Mouse (Mus musculus): ENCODE measurements around the gene Lipe. TPM values are rescaled to one million over a fixed set of nuclear protein-coding genes. Genes with fewer than 3 reads are reported as not detected.

Lipe gene
- polyA plus RNA-seq, 1 experiment from 2014 or later, result 9.1 TPM

DNA sequence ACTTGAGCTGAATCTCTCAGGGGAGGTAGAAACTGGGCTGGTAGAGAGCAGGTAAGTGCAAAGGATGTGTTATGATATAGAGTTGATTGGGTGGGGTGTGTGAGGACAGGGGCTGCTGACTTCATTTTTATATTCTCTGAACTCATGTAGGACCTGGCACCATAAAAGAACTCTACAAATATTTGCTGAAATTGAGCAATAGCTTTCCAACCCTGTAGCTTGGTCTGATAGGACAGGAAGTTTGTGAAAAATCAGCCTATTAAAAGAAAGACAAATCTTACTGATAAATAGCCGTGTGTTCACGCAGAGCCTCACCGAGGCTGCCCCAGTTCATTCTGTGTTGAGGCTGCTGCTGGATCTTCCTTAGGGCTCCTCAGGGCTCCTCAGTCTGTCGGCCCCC, 21.4 kb upstream of the Lipe start:
- ATAC-seq, result no peak
- Histone ChIP-seq H3K27me3 (replicated peaks; ENCODE audit: control insufficient read depth, insufficient read depth, low read length) (no peaks in the 10 kb centered on the region), H3K4me3 (ENCODE audit: low read length) (no peak overlapping the region), H3K27ac (ENCODE audit: low read length) (no peak overlapping the region), H3K4me1 (ENCODE audit: control insufficient read depth, insufficient read depth, low read length) (no peaks in the 10 kb centered on the region), H3K9me3 (ENCODE audit: control insufficient read depth, low read length) (no peaks in the 10 kb centered on the region), H3K9ac (ENCODE audit: low read depth, low read length) (no peak overlapping the region), H3K36me3 (ENCODE audit: control insufficient read depth, insufficient read depth, low read length) (no peaks in the 10 kb centered on the region), H3K4me2 (ENCODE audit: low read depth, low read length) (no peak overlapping the region)
- WGBS, result 65% methylated on average over 4 of the region's 4 CpGs

DNA sequence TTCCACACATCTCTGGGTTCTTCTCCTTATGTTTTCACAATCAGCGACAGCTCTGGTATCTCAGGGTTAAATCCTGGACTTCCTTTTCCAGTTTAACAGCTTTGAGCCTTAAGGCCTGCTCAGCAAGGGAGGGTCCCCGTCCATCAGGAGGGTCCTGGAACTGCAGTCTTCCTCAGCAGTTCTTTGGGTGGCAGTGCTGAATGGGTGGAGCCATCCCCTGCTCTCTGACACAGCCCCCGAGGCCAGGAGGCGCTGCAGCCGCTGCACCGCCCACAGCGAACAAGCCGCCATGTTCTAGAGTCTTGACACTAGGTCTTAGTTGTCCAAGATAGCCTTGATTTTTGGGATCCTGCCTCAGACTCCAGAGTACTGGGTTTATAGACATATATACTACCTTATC, 21.0 kb upstream of the Lipe start:
- Histone ChIP-seq H3K9ac (ENCODE audit: low read depth, low read length) (no peak overlapping the region), H3K27me3 (replicated peaks; ENCODE audit: control insufficient read depth, insufficient read depth, low read length) (no peaks in the 10 kb centered on the region), H3K4me1 (ENCODE audit: control insufficient read depth, insufficient read depth, low read length) (no peaks in the 10 kb centered on the region), H3K36me3 (ENCODE audit: control insufficient read depth, insufficient read depth, low read length) (no peaks in the 10 kb centered on the region), H3K4me3 (ENCODE audit: low read length) (no peak overlapping the region), H3K27ac (ENCODE audit: low read length) (no peak overlapping the region), H3K4me2 (ENCODE audit: low read depth, low read length) (no peak overlapping the region), H3K9me3 (ENCODE audit: control insufficient read depth, low read length) (no peaks in the 10 kb centered on the region)
- no peak for ATAC-seq
- WGBS, result 76% methylated on average over 8 of the region's 8 CpGs

DNA sequence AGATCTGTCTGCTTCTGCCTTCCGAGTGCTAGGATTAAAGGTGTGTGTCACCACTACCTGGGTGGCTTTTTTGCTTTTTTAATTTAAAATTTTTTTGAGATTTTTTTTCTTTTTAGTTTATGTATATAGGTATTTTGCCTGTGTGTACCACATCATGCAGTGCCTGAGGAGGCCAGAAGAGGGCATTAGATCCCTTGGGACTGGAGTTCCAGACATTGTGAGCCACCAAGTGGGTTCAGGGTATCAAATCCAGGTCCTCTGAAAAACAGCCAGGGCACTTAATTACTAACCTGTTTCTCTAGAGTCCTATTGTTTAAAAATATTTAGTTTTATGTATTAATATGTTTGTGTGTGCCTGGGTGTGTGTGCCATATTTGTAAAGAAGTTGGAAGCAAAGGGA, 19.1 kb upstream of the Lipe start:
- no peaks in the 10 kb centered on the region for H3K36me3 ChIP-seq (ENCODE audit: control insufficient read depth, insufficient read depth, low read length)
- H3K9me3 ChIP-seq (ENCODE audit: control insufficient read depth, low read length), result no peaks in the 10 kb centered on the region
- no peak overlapping the region for H3K9ac ChIP-seq (ENCODE audit: low read depth, low read length)
- no peak for ATAC-seq
- no peaks in the 10 kb centered on the region for H3K27me3 ChIP-seq (replicated peaks; ENCODE audit: control insufficient read depth, insufficient read depth, low read length)
- H3K4me1 ChIP-seq (ENCODE audit: control insufficient read depth, insufficient read depth, low read length), result no peaks in the 10 kb centered on the region
- WGBS, result 89% methylated on average over 1 of the region's 1 CpGs
- H3K4me3 ChIP-seq (ENCODE audit: low read length), result no peak overlapping the region
- no peak overlapping the region for H3K4me2 ChIP-seq (ENCODE audit: low read depth, low read length)
- H3K27ac ChIP-seq (ENCODE audit: low read length), result no peak overlapping the region

DNA sequence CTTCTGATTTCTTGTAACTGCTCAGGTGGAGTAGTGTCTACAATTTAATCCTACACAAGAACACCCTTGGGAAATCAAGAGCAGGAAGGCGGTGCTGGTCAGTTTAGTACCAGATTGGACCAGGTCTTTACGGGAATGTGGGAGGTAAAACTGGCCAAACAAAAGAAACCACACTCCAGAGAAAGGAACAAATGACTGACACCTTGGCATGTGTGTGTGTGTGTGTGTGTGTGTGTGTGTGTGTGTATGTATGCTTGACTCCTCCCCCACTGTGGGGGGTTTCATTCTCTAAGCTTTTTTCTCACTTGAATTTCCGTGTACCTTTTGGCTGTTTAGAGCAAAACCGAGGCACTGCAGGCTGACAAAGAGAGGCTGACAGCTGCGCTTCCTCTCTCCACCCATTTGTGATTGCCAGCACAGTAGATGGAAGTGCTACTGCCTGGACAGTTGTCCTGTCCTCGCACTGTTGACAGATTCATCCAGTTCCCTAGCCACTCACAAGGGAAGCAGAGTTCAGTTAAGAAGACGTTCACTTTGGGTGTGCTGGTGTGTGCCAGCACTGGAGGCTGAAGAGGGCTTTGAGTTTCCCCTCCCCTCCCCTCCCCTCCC, 14.4 kb upstream of the Lipe start, which contains the start of gene Cxcl17:
Cxcl17 (minus strand) TSS at position 54 of the 609 bp plus-strand sequence.
- ATAC-seq, result no peak
- WGBS, result 41% methylated on average over 7 of the region's 7 CpGs
- Histone ChIP-seq H3K36me3 (ENCODE audit: control insufficient read depth, insufficient read depth, low read length) (no peaks in the 10 kb centered on the region), H3K27ac (ENCODE audit: low read length) (no peak within 1 kb of the TSS), H3K9me3 (ENCODE audit: control insufficient read depth, low read length) (no peaks in the 10 kb centered on the region), H3K9ac (ENCODE audit: low read depth, low read length) (no peak within 1 kb of the TSS), H3K4me2 (ENCODE audit: low read depth, low read length) (no peak within 1 kb of the TSS), H3K27me3 (replicated peaks; ENCODE audit: control insufficient read depth, insufficient read depth, low read length) (no peaks in the 10 kb centered on the region), H3K4me1 (ENCODE audit: control insufficient read depth, insufficient read depth, low read length) (no peaks in the 10 kb centered on the region), H3K4me3 (ENCODE audit: low read length) (no peak within 1 kb of the TSS)

DNA sequence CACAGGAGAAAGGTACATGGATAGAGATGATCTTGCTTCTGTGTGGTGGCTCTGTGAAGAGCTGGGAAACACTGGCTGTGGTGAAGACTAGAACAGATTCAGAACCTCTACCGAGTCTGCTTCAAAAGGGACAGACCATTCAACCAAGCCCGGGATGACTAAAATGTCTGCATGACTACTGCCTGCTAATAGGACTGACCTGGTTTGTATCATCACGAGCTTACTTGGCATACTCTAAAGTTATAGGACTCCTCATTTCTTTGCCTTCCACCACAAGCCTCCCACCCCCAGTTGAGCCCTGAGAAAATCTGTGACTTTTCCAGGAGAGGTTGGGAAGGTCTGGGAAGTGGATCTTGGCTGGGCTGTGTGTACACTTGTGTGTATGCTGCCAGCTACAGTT, 13.4 kb upstream of the Lipe start:
- no peak overlapping the region for H3K4me3 ChIP-seq (ENCODE audit: low read length)
- no peaks in the 10 kb centered on the region for H3K36me3 ChIP-seq (ENCODE audit: control insufficient read depth, insufficient read depth, low read length)
- H3K4me1 ChIP-seq (ENCODE audit: control insufficient read depth, insufficient read depth, low read length), result no peaks in the 10 kb centered on the region
- ATAC-seq, result no peak
- WGBS, result 72% methylated on average over 3 of the region's 3 CpGs
- no peaks in the 10 kb centered on the region for H3K27me3 ChIP-seq (replicated peaks; ENCODE audit: control insufficient read depth, insufficient read depth, low read length)
- H3K9ac ChIP-seq (ENCODE audit: low read depth, low read length), result no peak overlapping the region
- no peak overlapping the region for H3K27ac ChIP-seq (ENCODE audit: low read length)
- H3K4me2 ChIP-seq (ENCODE audit: low read depth, low read length), result no peak overlapping the region
- no peaks in the 10 kb centered on the region for H3K9me3 ChIP-seq (ENCODE audit: control insufficient read depth, low read length)

DNA sequence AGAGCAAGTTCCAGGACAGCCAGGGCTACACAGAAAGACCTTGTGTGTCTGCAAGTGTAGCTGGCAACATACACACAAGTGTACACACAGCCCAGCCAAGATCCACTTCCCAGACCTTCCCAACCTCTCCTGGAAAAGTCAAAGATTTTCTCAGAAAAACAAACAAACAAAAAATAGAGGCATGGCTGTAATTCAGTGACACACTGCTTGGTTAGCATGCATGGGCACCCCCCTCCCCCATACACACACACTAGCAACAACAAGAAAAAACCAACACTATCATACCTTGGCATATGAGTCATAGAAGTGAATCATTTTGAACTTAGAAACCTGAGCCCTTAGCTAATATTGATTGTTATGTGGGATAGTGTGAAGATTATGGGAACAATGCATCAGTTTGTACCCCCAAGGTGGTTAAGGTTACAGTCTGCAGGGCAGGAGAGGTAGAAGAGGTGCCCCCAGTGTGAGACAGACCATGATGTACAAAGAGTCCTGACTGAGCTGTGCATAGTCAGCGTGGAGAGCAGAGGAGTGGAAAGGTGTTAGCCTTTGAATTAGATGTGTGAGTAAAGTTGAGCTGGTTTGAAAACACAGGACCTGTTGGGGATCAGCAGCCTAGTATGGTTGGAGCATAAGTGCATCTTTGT, 12.6 kb upstream of the Lipe start:
- Histone ChIP-seq H3K27ac (ENCODE audit: low read length) (no peak overlapping the region), H3K4me1 (ENCODE audit: control insufficient read depth, insufficient read depth, low read length) (no peaks in the 10 kb centered on the region), H3K9ac (ENCODE audit: low read depth, low read length) (no peak overlapping the region), H3K36me3 (ENCODE audit: control insufficient read depth, insufficient read depth, low read length) (no peaks in the 10 kb centered on the region), H3K4me3 (ENCODE audit: low read length) (no peak overlapping the region), H3K9me3 (ENCODE audit: control insufficient read depth, low read length) (no peaks in the 10 kb centered on the region), H3K4me2 (ENCODE audit: low read depth, low read length) (no peak overlapping the region), H3K27me3 (replicated peaks; ENCODE audit: control insufficient read depth, insufficient read depth, low read length) (no peaks in the 10 kb centered on the region)
- ATAC-seq, result no peak
- WGBS, result 74% methylated on average over 1 of the region's 1 CpGs

DNA sequence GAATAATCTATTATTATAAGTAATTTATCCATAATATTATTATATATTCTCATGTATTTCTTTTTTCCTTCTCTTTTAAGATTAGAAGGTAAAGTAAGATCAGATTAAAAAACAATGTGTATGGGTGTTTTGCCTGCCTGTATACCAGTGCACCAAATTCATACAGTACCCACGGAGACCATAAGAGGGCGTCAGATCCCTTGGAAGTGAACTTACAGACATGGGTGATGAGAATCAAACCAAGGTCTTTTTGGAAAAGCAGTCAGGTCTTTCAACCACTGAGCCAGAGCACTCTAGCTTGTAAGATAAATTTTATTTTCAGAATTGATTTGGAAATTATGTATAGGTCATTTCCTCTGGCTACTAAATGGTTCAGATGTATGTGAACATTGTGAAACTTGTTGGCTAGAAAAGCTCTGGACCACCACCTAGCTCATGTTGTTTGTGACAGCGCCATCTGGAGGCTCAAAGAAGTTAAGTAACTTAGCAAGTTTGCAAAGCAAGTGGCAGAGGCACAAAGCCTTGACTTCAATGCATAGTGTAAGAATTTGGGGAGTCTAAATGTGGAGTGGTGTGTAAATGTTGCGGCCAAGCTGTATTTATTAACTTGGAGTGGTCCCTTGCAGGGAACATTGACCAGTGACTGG, 10.7 kb upstream of the Lipe start:
- WGBS, result 49% methylated on average over 4 of the region's 4 CpGs
- H3K27ac ChIP-seq (ENCODE audit: low read length), result no peak overlapping the region
- no peak for ATAC-seq
- no peaks in the 10 kb centered on the region for H3K9me3 ChIP-seq (ENCODE audit: control insufficient read depth, low read length)
- no peak overlapping the region for H3K4me3 ChIP-seq (ENCODE audit: low read length)
- H3K4me2 ChIP-seq (ENCODE audit: low read depth, low read length), result no peak overlapping the region
- no peaks in the 10 kb centered on the region for H3K27me3 ChIP-seq (replicated peaks; ENCODE audit: control insufficient read depth, insufficient read depth, low read length)
- H3K36me3 ChIP-seq (ENCODE audit: control insufficient read depth, insufficient read depth, low read length), result no peaks in the 10 kb centered on the region
- no peaks in the 10 kb centered on the region for H3K4me1 ChIP-seq (ENCODE audit: control insufficient read depth, insufficient read depth, low read length)
- H3K9ac ChIP-seq (ENCODE audit: low read depth, low read length), result no peak overlapping the region

DNA sequence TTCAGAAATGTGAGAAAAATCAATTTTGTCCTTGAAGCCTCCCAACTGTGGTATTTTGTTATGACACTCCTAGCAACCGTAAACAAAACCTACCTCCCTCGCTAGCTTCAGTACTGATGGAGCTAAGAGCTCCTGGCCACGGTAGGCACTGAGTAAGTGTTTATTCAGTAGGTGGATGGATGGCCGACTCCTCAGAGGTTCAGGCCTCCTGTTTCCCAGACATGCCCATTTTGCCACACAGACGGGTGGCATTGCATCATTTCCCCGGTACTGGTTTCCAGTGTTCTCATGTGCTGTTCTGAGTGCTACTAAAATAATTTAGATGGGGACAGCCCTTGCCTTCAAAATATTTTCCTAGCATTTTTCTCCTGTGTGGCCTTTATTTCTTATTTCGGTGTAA, 8.0 kb upstream of the Lipe start:
- H3K36me3 ChIP-seq (ENCODE audit: control insufficient read depth, insufficient read depth, low read length), result no peaks in the 10 kb centered on the region
- no peaks in the 10 kb centered on the region for H3K4me1 ChIP-seq (ENCODE audit: control insufficient read depth, insufficient read depth, low read length)
- H3K27me3 ChIP-seq (replicated peaks; ENCODE audit: control insufficient read depth, insufficient read depth, low read length), result no peaks in the 10 kb centered on the region
- H3K27ac ChIP-seq (ENCODE audit: low read length), result no peak overlapping the region
- no peak for ATAC-seq
- no peak overlapping the region for H3K4me3 ChIP-seq (ENCODE audit: low read length)
- H3K9me3 ChIP-seq (ENCODE audit: control insufficient read depth, low read length), result no peaks in the 10 kb centered on the region
- no peak overlapping the region for H3K4me2 ChIP-seq (ENCODE audit: low read depth, low read length)
- H3K9ac ChIP-seq (ENCODE audit: low read depth, low read length), result no peak overlapping the region
- WGBS, result 65% methylated on average over 7 of the region's 7 CpGs

DNA sequence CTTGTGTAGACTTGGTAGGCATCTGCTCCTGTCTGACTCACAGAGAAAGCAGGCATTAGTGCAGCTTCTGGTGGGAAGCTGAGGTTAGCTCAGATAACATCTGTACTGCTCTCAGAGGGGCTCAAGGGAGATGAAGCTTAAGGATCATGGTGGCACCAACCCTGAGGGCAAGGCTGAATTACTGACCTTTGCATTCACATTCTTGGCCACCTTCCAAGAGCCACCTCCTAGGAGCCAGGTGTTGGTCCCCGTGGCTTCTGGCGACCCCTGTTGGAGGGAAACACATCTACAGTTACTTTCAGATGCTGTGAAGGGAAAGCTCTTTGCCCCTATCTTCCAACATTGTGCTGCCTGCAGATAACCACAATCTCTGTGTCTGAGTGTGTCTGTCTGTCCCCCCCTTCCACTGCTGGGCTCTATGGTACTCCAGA, 4.2 kb upstream of the Lipe start:
- H3K9me3 ChIP-seq (ENCODE audit: control insufficient read depth, low read length), result no peaks in the 10 kb centered on the region
- H3K4me3 ChIP-seq (ENCODE audit: low read length), result no peak overlapping the region
- H3K4me1 ChIP-seq (ENCODE audit: control insufficient read depth, insufficient read depth, low read length), result no peaks in the 10 kb centered on the region
- H3K27ac ChIP-seq (ENCODE audit: low read length), result no peak overlapping the region
- no peaks in the 10 kb centered on the region for H3K27me3 ChIP-seq (replicated peaks; ENCODE audit: control insufficient read depth, insufficient read depth, low read length)
- peak; percentile 93 for ATAC-seq
- H3K36me3 ChIP-seq (ENCODE audit: control insufficient read depth, insufficient read depth, low read length), result no peaks in the 10 kb centered on the region
- WGBS, result 4% methylated on average over 2 of the region's 2 CpGs
- H3K9ac ChIP-seq (ENCODE audit: low read depth, low read length), result no peak overlapping the region
- H3K4me2 ChIP-seq (ENCODE audit: low read depth, low read length), result no peak overlapping the region
